Mouse (Mus musculus) testis, adult 2 months (tissue): ENCODE data around the gene Hexim2.

Source experiments
- CTCF ChIP-seq: fragments of 200-500 bp; IDR thresholded peaks from 2 replicates; pipeline ENCODE4 v1.5.1; 2012; ENCODE audit warnings: low read depth, mild to moderate bottlenecking, inconsistent platforms, low read length, moderate library complexity; ENCODE audit not compliant: control insufficient read depth, insufficient read depth, insufficient replicate concordance
- POLR2A ChIP-seq: fragments of 200-500 bp; IDR thresholded peaks from 2 replicates; pipeline ENCODE4 v1.6.1; 2012; ENCODE audit warnings: low read depth, mild to moderate bottlenecking, inconsistent platforms, low read length, moderate library complexity; ENCODE audit not compliant: control insufficient read depth

DNA sequence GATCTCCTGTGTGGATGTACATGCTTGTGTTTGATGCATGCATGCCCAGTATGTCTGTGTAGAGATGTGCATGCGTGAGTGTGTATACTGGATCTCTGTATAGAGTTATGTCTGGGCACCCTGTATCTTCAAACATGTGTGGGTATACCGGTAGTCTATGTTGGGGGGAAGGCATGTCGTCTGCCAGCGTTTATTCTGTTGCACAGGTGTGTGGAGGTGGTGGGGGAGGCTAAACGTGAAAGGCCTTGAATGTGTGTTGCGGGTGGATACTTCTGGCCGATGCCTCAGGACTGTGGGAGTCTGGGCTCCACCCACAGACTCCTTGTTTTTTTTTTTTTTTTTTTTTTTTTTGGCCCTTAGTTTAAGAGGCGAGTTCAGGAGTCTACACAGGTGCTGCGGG is 49.1 kb downstream of the Hexim2 start:
- no peak for TF ChIP-seq CTCF
- TF ChIP-seq POLR2A: no peak
